Mouse (Mus musculus): ENCODE measurements at regions not wholly inside any gene's neighbourhood (a gene's known extent, or its start where the extent isn't known, plus 50 kb on each side); places are given as distances from the start of the nearest gene placed in this dataset.

DNA sequence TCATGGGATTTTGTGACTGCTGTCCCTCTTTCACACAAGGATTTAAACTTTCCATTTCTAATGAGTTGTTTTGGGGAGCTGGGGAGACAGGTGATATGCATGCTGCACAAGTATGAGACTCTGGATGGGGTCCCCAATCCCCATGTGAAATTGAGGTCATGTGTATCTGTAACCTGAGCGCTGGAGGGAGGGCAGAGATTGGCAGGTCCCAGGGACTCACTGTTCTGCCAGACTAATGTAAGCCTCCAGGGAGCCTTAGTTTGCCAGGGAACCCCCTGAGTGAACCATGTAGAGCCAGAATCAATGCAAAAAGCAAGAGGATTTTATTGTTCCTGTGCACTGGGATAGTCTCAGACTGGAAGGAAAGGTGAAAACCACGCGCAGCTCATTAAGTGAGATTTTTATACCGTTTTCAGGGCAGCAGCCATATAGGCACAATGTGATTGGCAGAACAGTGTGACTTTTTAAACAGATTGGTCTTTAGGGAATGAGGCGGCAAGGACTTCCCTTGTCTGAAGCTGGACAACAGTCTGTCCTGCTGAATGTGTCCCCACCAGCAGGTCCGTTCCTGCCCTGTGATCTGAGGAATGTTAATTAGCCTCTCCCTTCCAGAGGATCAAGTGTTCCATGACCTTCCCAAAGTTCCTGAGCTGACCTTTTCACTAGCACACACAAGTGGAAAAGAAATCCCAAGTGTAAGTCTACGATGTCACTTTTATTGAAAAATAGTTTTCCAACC, 59.9 kb upstream of the Oxgr1 start:
- no peak for TF ChIP-seq CTCF (conservative IDR thresholded peaks at IDR 0.05; ENCODE audit: low read length)
- TF ChIP-seq POU5F1 (IDR thresholded peaks at IDR 0.05; ENCODE audit: borderline replicate concordance, low read length), result no peak
- no peak for TF ChIP-seq NANOG (IDR thresholded peaks at IDR 0.05; ENCODE audit: borderline replicate concordance, low read length)

Measured in E14TG2a.4 (cell line).